Mouse (Mus musculus): ENCODE measurements at regions not wholly inside any gene's neighbourhood (a gene's known extent, or its start where the extent isn't known, plus 50 kb on each side); places are given as distances from the start of the nearest gene placed in this dataset.

DNA sequence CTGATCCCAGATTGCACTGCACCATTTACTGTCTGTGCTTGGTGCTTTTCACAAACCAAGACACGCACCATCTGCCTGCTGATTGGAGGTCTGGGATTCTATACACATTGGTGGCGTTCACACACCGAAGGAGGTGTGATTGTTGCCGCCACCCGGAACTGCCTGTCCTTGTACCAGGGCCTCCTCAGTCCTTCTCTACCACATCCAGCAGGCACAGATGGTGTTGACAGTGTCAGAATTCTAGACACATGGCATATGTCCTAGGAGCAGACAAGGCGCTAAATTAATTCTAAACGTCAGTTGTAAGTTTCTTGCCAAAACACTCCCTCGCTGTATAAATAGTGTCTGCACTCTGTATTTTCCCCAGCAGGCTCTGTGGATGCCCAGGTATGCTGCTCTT lies 115.6 kb upstream of the Card11 start:
- TF ChIP-seq CTCF (IDR thresholded peaks at IDR 0.05; ENCODE audit: borderline replicate concordance, extremely low read depth, insufficient read depth, insufficient read length) (no peak), POLR2A (IDR thresholded peaks at IDR 0.05; ENCODE audit: borderline replicate concordance, extremely low read depth, insufficient read depth, insufficient read length, poor library complexity, severe bottlenecking) (no peak)
